Mouse (Mus musculus): ENCODE data around the gene Dera. TPM values are rescaled to one million over a fixed set of nuclear protein-coding genes. Genes with fewer than 3 reads are reported as not detected.

Gene Dera
- polyA plus RNA-seq, 1 experiment from 2014 or later: 32.3 TPM

- Histone ChIP-seq H3K9me3 (0 out of 2 replicates have a peak, but pooled peaks cover 5% of the 10 kb centered on the region), H3K4me2 (no peak overlapping the region), H3K9ac (no peak overlapping the region), H3K36me3 (replicated peaks) (no peaks in the 10 kb centered on the region), H3K4me1 (no peaks in the 10 kb centered on the region), H3K27me3 (no peaks in the 10 kb centered on the region), H3K4me3 (replicated peaks) (no peak overlapping the region), H3K27ac (no peak overlapping the region)
- ATAC-seq (ENCODE audit: low FRiP score): no peak
- WGBS: 91% methylated on average over 8 of the region's 8 CpGs
These were observed 120.3 kb downstream of the Dera start for GRCm38 (mm10) chr6:137874471-137875244.

GRCm38 (mm10) chr6:137885644-137886043 is 131.3 kb downstream of the Dera start:
- Histone ChIP-seq H3K4me2 (no peak overlapping the region), H3K9me3 (no peaks in the 10 kb centered on the region; the same call in 1 of the 2 replicates), H3K27ac (no peak overlapping the region), H3K36me3 (replicated peaks) (no peaks in the 10 kb centered on the region), H3K4me3 (replicated peaks) (no peak overlapping the region), H3K4me1 (no peaks in the 10 kb centered on the region), H3K27me3 (no peaks in the 10 kb centered on the region), H3K9ac (no peak overlapping the region)
- ATAC-seq (ENCODE audit: low FRiP score): no peak
- WGBS: 95% methylated on average over 6 of the region's 6 CpGs

GRCm38 (mm10) chr6:137886210-137886979 is 132.0 kb downstream of the Dera start:
- ATAC-seq (ENCODE audit: low FRiP score): no peak
- H3K27ac ChIP-seq: no peak overlapping the region
- H3K36me3 ChIP-seq (replicated peaks): no peaks in the 10 kb centered on the region
- no peaks in the 10 kb centered on the region for H3K27me3 ChIP-seq
- WGBS: 81% methylated on average over 6 of the region's 6 CpGs
- no peak overlapping the region for H3K4me3 ChIP-seq (replicated peaks)
- H3K4me1 ChIP-seq: no peaks in the 10 kb centered on the region
- no peak overlapping the region for H3K9ac ChIP-seq
- H3K9me3 ChIP-seq: no peaks in the 10 kb centered on the region; the same call in 1 of the 2 replicates
- H3K4me2 ChIP-seq: no peak overlapping the region

GRCm38 (mm10) chr6:137887258-137887657 is 132.9 kb downstream of the Dera start:
- no peak overlapping the region for H3K4me3 ChIP-seq (replicated peaks)
- no peak overlapping the region for H3K9ac ChIP-seq
- no peaks in the 10 kb centered on the region for H3K4me1 ChIP-seq
- H3K27me3 ChIP-seq: no peaks in the 10 kb centered on the region
- H3K36me3 ChIP-seq (replicated peaks): no peaks in the 10 kb centered on the region
- no peak for ATAC-seq (ENCODE audit: low FRiP score)
- no peak overlapping the region for H3K27ac ChIP-seq
- 59% methylated on average over 6 of the region's 6 CpGs for WGBS
- no peaks in the 10 kb centered on the region for H3K9me3 ChIP-seq
- H3K4me2 ChIP-seq: no peak overlapping the region

- no peaks in the 10 kb centered on the region for H3K36me3 ChIP-seq (replicated peaks)
- H3K9me3 ChIP-seq: no peaks in the 10 kb centered on the region
- H3K4me1 ChIP-seq: no peaks in the 10 kb centered on the region
- no peak overlapping the region for H3K9ac ChIP-seq
- ATAC-seq (ENCODE audit: low FRiP score): no peak
- H3K27ac ChIP-seq: no peak overlapping the region
- H3K4me2 ChIP-seq: no peak overlapping the region
- no peaks in the 10 kb centered on the region for H3K27me3 ChIP-seq
- no peak overlapping the region for H3K4me3 ChIP-seq (replicated peaks)
These were observed 143.3 kb downstream of the Dera start for GRCm38 (mm10) chr6:137897671-137898070.

GRCm38 (mm10) chr6:137901255-137901654 is 146.9 kb downstream of the Dera start:
- WGBS: 93% methylated on average over 5 of the region's 5 CpGs
- Histone ChIP-seq H3K36me3 (replicated peaks) (no peaks in the 10 kb centered on the region), H3K27me3 (no peaks in the 10 kb centered on the region), H3K9me3 (no peaks in the 10 kb centered on the region), H3K4me1 (no peaks in the 10 kb centered on the region), H3K27ac (no peak overlapping the region), H3K4me3 (replicated peaks) (no peak overlapping the region), H3K9ac (no peak overlapping the region), H3K4me2 (no peak overlapping the region)
- ATAC-seq (ENCODE audit: low FRiP score): no peak

Other genes with a start within 250 kb of the Dera start
- gene Eps8, start 99.7 kb upstream of the Dera start, polyA plus RNA-seq (2016; fragmentation: Nextera tagmentation; extraction: Ambion mirVana): 8.0 and 9.9 TPM in 2 replicates
- 208 and 212 TPM in 2 replicates for gene Strap, start 19.5 kb upstream of the Dera start, polyA plus RNA-seq (2016; fragmentation: Nextera tagmentation; extraction: Ambion mirVana)